Mouse (Mus musculus) liver, postnatal 0 days (tissue): ENCODE results near the gene Syt13.

Source experiments
- CTCF ChIP-seq: sonication (generic); IDR thresholded peaks from 2 replicates; pipeline ENCODE4 v1.5.1; 2016; ENCODE audit warnings: antibody characterized with exemption, low read depth
- EP300 ChIP-seq: IDR thresholded peaks from 2 replicates; pipeline ENCODE4 v1.6.1; 2016; ENCODE audit warnings: antibody characterized with exemption, low read depth, mild to moderate bottlenecking

DNA sequence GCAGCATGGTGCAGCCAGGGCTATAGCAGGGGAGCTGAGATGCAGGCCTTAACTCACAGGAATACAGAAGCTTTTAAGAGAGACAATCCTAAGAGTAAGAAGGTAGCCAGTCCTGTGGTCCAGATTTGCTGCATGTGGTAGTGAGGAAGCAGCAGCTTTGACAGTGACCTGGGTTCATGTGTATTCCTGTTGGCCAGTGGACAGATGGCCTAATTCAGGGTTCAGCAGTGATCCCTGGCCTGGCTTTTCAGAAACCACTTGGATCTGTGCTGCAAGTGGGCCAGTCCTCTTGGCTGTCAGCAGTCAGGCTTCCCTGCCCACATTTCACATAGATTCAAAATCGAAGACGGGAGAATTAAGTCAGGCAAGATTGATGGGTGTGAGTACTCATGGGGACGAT is 26.6 kb downstream of the Syt13 start:
- no peak for TF ChIP-seq EP300
- TF ChIP-seq CTCF, result no peak
